Mouse (Mus musculus): ENCODE data around the gene Pnpo.

GRCm38 (mm10) chr11:96899449-96900306 lies 44.1 kb downstream of the Pnpo start:
- TF ChIP-seq MAX (IDR thresholded peaks at IDR 0.05; ENCODE audit: low read depth) (no peak), MYOD1 (IDR thresholded peaks at IDR 0.05; ENCODE audit: control insufficient read depth in 1 of 3, insufficient read length in 2 of 3, low read depth in 2 of 3) (peak in 2 of 3 experiments; percentile 62 to 81), USF1 (IDR thresholded peaks at IDR 0.05; ENCODE audit: low read depth) (no peak)
